Mouse (Mus musculus) 3134 (cell line): ENCODE measurements around the gene Ino80d.

ENCODE experiments used
- DNase-seq: peaks from one replicate; pipeline ENCODE4 v3.0.0-alpha.2; 2011; ENCODE audit warnings: low spot score; ENCODE audit not compliant: insufficient read length; ENCODE audit errors: extremely low read depth

Ino80d gene

DNA sequence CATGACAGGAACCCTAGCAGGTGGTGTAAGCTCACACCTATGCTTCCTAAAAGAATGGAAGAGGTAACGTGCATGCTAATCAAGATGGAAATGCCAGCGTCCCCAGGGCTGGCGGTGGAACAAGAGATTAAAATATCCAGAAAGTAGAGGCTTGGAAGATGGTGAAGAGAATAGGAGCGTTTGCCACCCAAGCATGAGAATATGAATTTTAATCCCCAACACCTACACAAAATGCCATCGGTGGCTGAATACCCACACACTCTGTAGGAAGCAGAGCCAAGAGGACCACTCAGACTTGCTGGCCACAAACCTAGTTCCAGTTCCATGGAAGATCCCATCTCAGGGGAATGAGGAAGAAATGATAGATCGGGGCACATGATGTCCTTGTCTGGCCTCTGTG, 195.2 kb downstream of the Ino80d start:
- DNase-seq: no peak

DNA sequence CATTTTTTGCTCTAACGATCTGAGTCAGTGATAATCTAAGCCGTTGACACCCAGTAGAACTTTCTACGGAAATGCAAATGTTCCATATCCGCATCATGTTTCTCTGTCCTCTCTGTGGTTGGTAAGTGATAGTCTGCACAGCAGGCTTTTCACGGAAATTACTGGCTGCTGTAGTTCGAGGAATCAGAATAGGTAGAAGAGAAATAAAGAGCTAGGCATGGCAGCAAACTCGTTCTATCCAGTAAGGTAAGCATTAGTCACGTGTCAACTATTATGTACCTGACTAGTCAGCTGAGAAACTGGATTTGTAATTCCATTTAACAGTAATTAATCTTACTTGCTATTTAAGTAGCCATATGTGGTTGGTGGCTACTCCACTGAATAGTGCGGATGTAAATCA, 197.9 kb downstream of the Ino80d start:
- no peak for DNase-seq

DNA sequence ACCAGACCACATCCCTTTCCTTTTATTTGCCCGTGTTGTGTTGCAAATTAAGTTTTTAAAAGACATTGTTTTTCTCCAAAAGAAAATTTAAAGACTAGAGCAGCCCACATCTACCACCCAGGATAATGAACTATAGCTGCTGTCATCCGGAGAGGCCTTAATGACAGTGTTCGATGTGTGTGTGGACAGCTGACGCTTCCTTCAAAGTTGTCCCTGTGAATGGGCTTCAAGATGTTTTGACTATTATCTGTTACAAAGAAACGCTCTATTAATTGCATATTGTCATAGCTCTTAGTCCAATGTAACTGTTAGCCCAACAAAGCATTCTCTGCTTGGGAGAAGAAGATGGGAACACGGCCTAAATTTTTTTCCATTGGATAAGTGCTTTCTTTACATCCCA, 200.0 kb downstream of the Ino80d start:
- no peak for DNase-seq

DNA sequence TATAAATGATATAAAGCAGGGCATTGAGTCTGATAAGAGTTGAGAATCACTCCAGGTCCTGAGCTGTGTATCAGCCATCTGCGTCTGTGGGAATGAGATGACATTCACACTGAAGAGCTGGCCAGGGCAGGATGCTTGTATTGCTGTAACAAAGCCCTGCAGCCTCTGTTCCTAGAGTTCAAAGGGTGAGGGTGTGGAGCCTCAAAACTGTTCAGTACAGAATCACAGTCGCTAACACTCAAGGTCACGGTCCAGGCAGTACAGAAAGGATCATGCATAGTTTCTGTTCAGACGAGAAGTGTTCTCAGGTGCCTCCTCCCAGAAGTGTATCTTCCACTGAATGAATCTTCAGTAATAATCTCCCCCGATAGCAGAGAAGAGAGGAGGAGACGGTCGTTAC, 203.0 kb downstream of the Ino80d start:
- DNase-seq: no peak

DNA sequence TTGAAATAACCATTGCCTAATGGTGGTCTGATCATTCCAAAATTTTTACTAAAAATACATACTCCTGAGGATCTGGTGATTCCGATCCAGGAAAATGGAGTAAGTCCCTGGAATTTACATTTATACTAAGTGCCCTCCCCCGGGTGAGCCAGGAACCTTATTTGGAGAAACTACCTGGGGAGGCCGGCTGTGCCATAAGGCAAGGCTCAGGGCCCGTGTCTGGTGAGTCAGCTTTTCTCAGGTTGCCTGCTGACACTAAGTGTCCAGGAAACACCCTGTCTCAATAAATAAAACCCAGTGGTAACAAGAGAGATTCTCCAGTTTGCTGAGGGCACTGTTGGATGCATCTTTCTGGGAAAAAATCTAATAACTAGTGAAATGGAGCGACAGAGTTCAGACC, 205.3 kb downstream of the Ino80d start:
- no peak for DNase-seq

DNA sequence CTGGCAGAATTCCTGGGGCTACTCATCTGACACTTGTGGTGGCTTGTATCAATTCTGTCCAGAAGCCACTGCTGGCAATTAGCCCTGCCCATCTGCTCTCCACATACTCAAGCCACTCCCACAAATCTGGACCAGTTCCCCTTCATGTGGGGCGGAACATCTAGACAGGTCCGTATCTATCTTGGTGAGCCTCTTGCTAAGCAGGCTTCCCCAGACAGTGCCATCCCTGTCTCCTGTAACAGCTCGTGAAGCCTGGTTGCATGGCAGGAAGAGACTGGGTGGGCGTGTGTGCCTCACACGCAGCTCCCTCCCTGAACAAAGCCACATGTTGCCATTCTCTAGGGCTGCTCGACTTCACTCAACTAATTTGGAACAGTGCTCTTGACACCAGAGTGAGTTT, 206.0 kb downstream of the Ino80d start:
- no peak for DNase-seq
